Mouse (Mus musculus): ENCODE results near the gene Otud5. TPM values are rescaled to one million over a fixed set of nuclear protein-coding genes. Genes with fewer than 3 reads are reported as not detected.
"Not testable (repeated sequence)": the region's sequence is repeated elsewhere in the genome, so short reads cannot be mapped to it uniquely, and the experiment has no call there.

Gene Otud5
- polyA plus RNA-seq, 1 experiment: 71.5 TPM

GRCm38 (mm10) chrX:7868506-7868905 is 27.3 kb downstream of the Otud5 start:
- TF ChIP-seq GATA1 (IDR thresholded peaks at IDR 0.05; ENCODE audit: low read length): no peak

- TF ChIP-seq GATA1 (IDR thresholded peaks at IDR 0.05; ENCODE audit: low read length): no peak
Measured at GRCm38 (mm10) chrX:7869826-7870225, 28.7 kb downstream of the Otud5 start.

DNA sequence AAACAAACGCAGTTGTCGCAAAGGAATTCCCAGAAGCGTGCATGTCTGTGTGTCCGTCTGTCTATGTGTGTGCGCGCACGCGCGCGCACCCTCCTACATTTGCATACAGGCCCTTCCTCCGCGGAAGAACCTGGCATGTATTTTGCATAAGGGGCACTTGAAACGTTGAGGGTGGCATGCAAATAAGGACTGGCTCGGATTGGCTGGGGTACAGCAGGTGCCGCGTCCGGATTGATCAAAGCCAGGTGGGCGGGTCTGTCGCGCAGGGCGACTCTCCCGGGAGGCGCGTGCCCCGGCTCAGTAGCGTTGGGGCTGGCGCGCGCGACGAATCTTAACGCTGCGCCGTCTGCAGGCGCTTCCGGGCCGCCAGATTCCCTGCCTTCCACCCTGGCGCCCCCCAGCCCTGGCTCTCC is 36.8 kb downstream of the Otud5 start, which contains the start of gene Pim2:
TSS of gene Pim2 (plus strand) at position 256 of the 413 bp plus-strand sequence.
- TF ChIP-seq GATA1 (IDR thresholded peaks at IDR 0.05; ENCODE audit: low read length): no peak

GRCm38 (mm10) chrX:7878495-7878894 is 37.3 kb downstream of the Otud5 start:
- no peak for TF ChIP-seq GATA1 (IDR thresholded peaks at IDR 0.05; ENCODE audit: low read length)

DNA sequence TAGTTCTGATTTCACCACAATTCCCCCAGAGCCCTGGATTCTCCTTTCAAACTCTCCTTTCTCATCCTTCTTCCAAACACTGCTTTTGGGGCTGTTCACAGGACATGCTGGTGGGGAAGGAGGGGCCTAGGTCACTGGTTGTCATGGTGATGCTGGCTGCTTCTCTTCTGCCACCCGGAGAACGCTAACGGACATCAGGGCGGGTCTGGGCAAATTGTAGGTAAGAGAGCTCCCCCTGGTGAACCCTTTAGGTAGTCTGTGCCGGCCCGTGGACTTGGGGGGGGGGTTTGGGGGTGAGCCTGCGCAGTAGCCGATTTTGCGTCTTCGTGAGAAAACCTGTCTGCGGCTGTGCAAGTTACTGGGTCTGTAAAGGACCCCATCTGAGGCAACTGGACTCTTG is 38.7 kb downstream of the Otud5 start:
- no peak for TF ChIP-seq GATA1 (IDR thresholded peaks at IDR 0.05; ENCODE audit: low read length)

- TF ChIP-seq GATA1 (IDR thresholded peaks at IDR 0.05; ENCODE audit: low read length): no peak
Measured at GRCm38 (mm10) chrX:7883841-7884567, 42.8 kb downstream of the Otud5 start, which contains the start of gene Slc35a2. TSS of gene Slc35a2 (plus strand) at chrX:7884028.

- no peak for TF ChIP-seq GATA1 (IDR thresholded peaks at IDR 0.05; ENCODE audit: low read length)
Measured at GRCm38 (mm10) chrX:7898211-7898610, 57.0 kb downstream of the Otud5 start.

DNA sequence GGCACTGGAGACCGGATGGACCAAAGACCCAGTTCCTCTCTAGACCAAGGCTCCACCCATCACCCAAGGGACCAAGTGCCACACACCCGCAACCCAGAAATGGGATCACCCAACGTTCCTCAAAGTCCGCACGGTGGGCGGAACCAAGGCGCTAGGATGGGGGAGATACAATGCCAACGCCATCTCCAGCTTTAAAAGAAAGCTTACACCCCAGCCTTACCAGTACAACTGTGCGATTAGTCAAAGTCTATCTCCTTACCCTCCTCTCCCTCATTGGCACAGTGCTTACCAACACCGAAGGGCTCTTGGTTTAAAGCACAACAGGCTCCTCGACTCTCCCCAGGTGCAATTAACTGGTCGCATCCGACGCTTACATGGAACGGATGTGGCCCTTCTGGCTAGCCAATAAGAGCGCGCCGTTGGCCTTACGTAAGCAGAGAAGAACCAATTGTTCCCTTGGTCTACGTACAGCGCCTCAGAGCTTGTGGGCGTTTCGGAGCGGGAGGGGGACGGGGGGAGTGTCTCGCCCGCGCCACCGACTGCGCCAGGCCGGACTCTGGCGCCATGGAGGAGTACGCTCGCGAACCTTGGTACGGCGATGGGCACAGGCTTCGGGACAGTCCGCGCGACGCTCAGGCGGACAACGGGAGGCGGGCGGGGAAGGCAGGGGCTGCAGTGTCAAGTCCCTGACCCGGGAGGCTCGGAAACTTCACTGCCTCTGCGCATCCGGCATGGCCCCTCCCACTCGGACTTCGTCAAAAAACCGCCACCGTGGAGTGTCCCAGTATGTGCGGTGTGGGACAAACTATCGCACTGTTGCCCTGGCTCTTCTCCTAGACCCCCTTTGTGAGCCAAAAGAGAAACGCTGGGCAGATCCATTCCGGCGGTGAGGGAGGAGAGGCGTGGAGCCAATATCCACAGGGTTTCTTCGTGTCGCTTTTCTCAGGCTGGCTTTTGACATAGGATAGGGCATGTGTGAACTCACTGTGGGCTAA is 58.0 kb downstream of the Otud5 start, which contains the start of the genes Pqbp1 and Timm17b:
TSS of gene Pqbp1 (minus strand) at position 390 of the 995 bp plus-strand sequence.
TSS of gene Timm17b (plus strand) at position 478 of the 995 bp plus-strand sequence.
- no peak for TF ChIP-seq GATA1 (IDR thresholded peaks at IDR 0.05; ENCODE audit: low read length)

DNA sequence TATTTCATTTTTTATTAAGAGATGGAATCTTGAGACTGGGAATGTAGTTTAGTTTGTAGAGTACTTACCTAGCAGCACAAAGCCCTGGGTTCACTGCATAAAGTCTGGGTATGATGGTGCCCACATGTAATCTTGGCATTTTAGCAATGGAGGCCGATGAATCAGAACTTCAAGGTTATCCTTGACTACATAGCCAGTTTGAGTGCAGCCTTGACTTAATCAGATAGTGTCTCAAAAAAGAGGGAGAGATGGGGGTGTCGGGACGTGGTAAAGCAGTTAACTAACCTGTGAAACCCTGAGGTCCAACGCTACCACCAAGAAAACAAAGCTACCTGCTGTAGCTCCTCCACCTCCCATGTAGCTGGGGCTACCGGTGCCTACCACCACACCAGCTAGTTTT is 63.3 kb downstream of the Otud5 start:
- no peak for TF ChIP-seq GATA1 (IDR thresholded peaks at IDR 0.05; ENCODE audit: low read length)

DNA sequence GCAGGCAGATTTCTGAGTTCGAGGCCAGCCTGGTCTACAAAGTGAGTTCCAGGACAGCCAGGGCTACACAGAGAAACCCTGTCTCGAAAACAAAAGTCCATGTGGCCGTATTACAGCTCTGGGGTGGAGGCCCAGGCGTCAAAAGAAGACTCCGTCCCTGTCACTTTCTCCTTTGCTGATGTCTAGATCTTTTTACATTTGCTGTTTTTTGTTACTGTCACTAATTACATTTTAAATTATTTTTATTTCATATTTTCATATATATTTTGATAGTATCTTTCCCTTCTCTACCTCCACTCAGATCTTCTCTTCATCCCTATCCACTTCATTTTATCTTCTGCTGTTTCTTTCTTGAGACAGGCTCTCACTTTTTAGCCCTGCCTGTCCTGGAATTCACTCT is 66.6 kb downstream of the Otud5 start, which contains the start of gene Gm10491:
TSS of gene Gm10491 (minus strand) at position 101 of the 400 bp plus-strand sequence.
- no peak for TF ChIP-seq GATA1 (IDR thresholded peaks at IDR 0.05; ENCODE audit: low read length)

DNA sequence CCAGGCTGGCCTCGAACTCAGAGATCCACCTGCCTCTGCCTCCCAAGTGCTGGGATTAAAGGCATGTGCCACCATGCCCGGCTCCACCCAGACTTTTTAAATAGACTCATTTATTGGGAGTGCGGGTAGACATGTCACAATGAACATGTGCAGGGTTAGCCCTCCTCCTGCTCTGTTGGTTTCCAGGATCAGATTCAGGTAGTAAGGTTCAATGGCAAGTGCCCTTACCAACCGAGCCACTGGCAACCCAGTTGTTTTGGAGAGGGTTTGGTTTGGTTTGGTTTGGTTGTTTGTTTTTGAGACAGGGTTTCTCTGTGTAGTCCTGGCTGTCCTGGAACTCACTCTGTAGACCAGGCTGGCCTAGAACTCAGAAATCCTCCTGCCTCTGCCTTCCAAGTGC is 68.1 kb downstream of the Otud5 start, which contains the start of gene Gm10490:
TSS of gene Gm10490 (plus strand) at position 301 of the 400 bp plus-strand sequence.
- TF ChIP-seq GATA1 (IDR thresholded peaks at IDR 0.05; ENCODE audit: low read length): not testable (repeated sequence)

- TF ChIP-seq GATA1 (IDR thresholded peaks at IDR 0.05; ENCODE audit: low read length): no peak
Measured at GRCm38 (mm10) chrX:7910473-7910872, 69.3 kb downstream of the Otud5 start.

DNA sequence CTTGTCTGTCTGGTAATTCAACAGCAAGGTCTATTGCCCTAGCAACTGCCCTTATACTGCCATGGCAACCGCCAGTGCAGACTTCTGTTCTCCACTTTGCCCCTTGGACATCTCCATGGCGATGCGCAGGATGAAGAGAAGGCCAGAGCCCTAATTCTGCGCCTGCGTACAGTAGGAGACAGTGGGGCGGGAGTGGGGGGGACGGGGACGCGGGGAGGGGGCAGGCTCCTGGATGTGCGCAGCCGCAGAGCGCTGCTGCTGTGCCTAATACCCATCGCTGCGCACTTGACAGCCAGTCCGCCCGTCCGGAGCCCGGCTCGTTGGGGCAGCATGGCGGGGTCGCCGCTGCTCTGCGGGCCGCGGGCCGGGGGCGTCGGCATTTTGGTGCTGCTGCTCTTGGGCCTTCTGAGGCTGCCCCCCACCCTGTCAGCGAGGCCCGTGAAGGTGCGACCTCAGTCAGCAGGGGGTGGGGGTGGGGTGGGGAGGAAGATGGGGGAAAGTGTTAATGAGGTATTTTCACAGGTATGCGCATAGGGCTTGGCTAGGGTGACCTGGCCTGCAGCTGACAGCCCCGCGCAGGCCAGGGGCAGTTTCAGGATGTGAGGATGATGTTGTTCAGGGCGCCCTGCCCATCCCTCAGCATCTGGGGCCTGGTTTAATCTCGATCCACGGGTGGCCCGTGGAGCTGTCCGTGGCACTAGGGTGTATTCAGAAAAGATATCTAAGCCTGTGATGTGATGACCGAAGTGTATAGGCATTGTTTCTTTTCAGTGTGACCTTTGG is 78.6 kb downstream of the Otud5 start, which contains the start of gene Pcsk1n:
TSS of gene Pcsk1n (plus strand) at position 222 of the 783 bp plus-strand sequence.
- no peak for TF ChIP-seq GATA1 (IDR thresholded peaks at IDR 0.05; ENCODE audit: low read length)

DNA sequence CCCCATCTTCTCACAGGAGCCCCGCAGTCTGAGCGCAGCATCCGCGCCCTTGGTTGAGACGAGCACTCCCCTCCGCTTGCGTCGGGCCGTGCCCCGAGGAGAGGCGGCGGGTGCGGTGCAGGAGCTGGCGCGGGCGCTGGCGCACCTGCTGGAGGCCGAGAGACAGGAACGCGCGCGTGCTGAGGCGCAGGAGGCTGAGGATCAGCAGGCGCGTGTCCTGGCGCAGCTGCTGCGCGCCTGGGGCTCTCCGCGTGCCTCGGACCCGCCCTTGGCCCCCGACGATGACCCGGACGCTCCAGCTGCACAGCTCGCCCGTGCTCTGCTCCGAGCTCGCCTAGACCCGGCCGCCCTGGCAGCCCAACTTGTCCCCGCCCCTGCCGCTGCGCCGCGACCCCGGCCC is 80.9 kb downstream of the Otud5 start:
- no peak for TF ChIP-seq GATA1 (IDR thresholded peaks at IDR 0.05; ENCODE audit: low read length)

Other genes starting within 250 kb of the Otud5 start
- gene Ccdc22, start 235.8 kb upstream of the Otud5 start, polyA plus RNA-seq (2012): 31.8 and 33.6 TPM in 2 replicates
- gene Cacna1f, start 234.3 kb upstream of the Otud5 start, polyA plus RNA-seq (2012): 0.02 and 0.10 TPM in 2 replicates
- gene Syp, start 202.9 kb upstream of the Otud5 start, polyA plus RNA-seq (2012): 0.18 and 0.27 TPM in 2 replicates
- not detected in 2 replicates for gene Prickle3, start 184.1 kb upstream of the Otud5 start, polyA plus RNA-seq (2012)
- 8.9 and 13.9 TPM in 2 replicates for gene Plp2, start 170.0 kb upstream of the Otud5 start, polyA plus RNA-seq (2012)
- not detected in 2 replicates for gene Magix, start 160.1 kb upstream of the Otud5 start, polyA plus RNA-seq (2012)
- 6.1 and 9.3 TPM in 2 replicates for gene Gpkow, start 144.2 kb upstream of the Otud5 start, polyA plus RNA-seq (2012)
- 14.2 and 17.0 TPM in 2 replicates for gene Wdr45, start 127.0 kb upstream of the Otud5 start, polyA plus RNA-seq (2012)
- 1.5 and 4.7 TPM in 2 replicates for gene Gm45208, start 119.1 kb upstream of the Otud5 start, polyA plus RNA-seq (2012)
- gene Praf2, start 112.9 kb upstream of the Otud5 start, polyA plus RNA-seq (2012): 9.2 and 10.4 TPM in 2 replicates
- 9.6 and 11.4 TPM in 2 replicates for gene Ccdc120, start 90.5 kb upstream of the Otud5 start, polyA plus RNA-seq (2012)
- 36.2 and 43.7 TPM in 2 replicates for gene Tfe3, start 78.8 kb upstream of the Otud5 start, polyA plus RNA-seq (2012)
- 23.3 and 28.3 TPM in 2 replicates for gene Gripap1, start 51.6 kb upstream of the Otud5 start, polyA plus RNA-seq (2012)
- 0.22 and 0.31 TPM in 2 replicates for gene Kcnd1, start 19.1 kb upstream of the Otud5 start, polyA plus RNA-seq (2012)
- 14.2 and 14.5 TPM in 2 replicates for gene Pim2, start 36.9 kb downstream of the Otud5 start, polyA plus RNA-seq (2012)
- 60.7 and 69.5 TPM in 2 replicates for gene Slc35a2, start 42.7 kb downstream of the Otud5 start, polyA plus RNA-seq (2012)
- gene Pqbp1, start 57.9 kb downstream of the Otud5 start, polyA plus RNA-seq (2012): 179 and 197 TPM in 2 replicates
- 129 and 177 TPM in 2 replicates for gene Timm17b, start 58.0 kb downstream of the Otud5 start, polyA plus RNA-seq (2012)
- gene Gm10491, start 66.5 kb downstream of the Otud5 start, polyA plus RNA-seq (2012): not detected in 2 replicates
- gene Gm10490, start 68.2 kb downstream of the Otud5 start, polyA plus RNA-seq (2012): not detected in 2 replicates
- gene Pcsk1n, start 78.5 kb downstream of the Otud5 start, polyA plus RNA-seq (2012): not detected in 2 replicates
- gene Eras, start 87.2 kb downstream of the Otud5 start, polyA plus RNA-seq (2012): not detected in 2 replicates
- 2.6 and 3.2 TPM in 2 replicates for gene Hdac6, start 106.5 kb downstream of the Otud5 start, polyA plus RNA-seq (2012)
- 1,486 and 2,392 TPM in 2 replicates for gene Gata1, start 136.7 kb downstream of the Otud5 start, polyA plus RNA-seq (2012)
- not detected in 2 replicates for gene Glod5, start 177.1 kb downstream of the Otud5 start, polyA plus RNA-seq (2012)
- gene Suv39h1, start 233.4 kb downstream of the Otud5 start, polyA plus RNA-seq (2012): 19.8 and 22.2 TPM in 2 replicates
- 177 and 230 TPM in 2 replicates for gene Was, start 249.1 kb downstream of the Otud5 start, polyA plus RNA-seq (2012)

All from G1E-ER4 (cell line).